Mouse (Mus musculus) kidney, embryonic 14.5 days (tissue): Measurements from ENCODE around the gene Alpl. TPM values are rescaled to one million over a fixed set of nuclear protein-coding genes. Genes with fewer than 3 reads are reported as not detected.

Experiments
- ATAC-seq: fragments of 200-750 bp; cut with Nextera tagmentation; 2 replicates; pipeline ENCODE4 v1.8.0; 2017; ENCODE audit warnings: moderate number of reproducible peaks, mild to moderate bottlenecking, moderate TSS enrichment, moderate library complexity; ENCODE audit not compliant: low FRiP score, low TSS enrichment
- H3K27ac ChIP-seq: fragments of 300-500 bp; sonication (generic); 2 replicates; pipeline ENCODE4 v1.5.1; 2014; ENCODE audit warnings: low read depth, mild to moderate bottlenecking, low read length, moderate library complexity, mixed read lengths
- H3K27me3 ChIP-seq: fragments of 300-500 bp; sonication (generic); 2 replicates; pipeline ENCODE4 v1.6.1; 2014; ENCODE audit warnings: mild to moderate bottlenecking, low read length; ENCODE audit not compliant: control insufficient read depth, insufficient read depth
- H3K36me3 ChIP-seq: fragments of 300-500 bp; sonication (generic); 2 replicates; pipeline ENCODE4 v1.6.1; 2014; ENCODE audit warnings: low read length, mixed read lengths; ENCODE audit not compliant: control insufficient read depth, insufficient read depth
- H3K4me1 ChIP-seq: fragments of 300-500 bp; sonication (generic); 2 replicates; pipeline ENCODE4 v1.6.1; 2014; ENCODE audit warnings: low read length, mixed read lengths; ENCODE audit not compliant: control insufficient read depth, insufficient read depth
- H3K4me2 ChIP-seq: fragments of 300-500 bp; sonication (generic); replicated peaks from 2 replicates; pipeline ENCODE4 v1.6.1; 2014; ENCODE audit warnings: low read depth, mild to moderate bottlenecking, low read length
- H3K4me3 ChIP-seq: fragments of 300-500 bp; sonication (generic); 2 replicates; pipeline ENCODE4 v1.5.1; 2014; ENCODE audit warnings: mild to moderate bottlenecking, low read length
- H3K9ac ChIP-seq: fragments of 300-500 bp; sonication (generic); 2 replicates; pipeline ENCODE4 v1.6.1; 2014; ENCODE audit warnings: low read depth, mild to moderate bottlenecking, low read length, moderate library complexity
- H3K9me3 ChIP-seq: fragments of 300-500 bp; sonication (generic); 2 replicates; pipeline ENCODE4 v1.6.1; 2016; ENCODE audit warnings: low read length; ENCODE audit not compliant: control insufficient read depth
- WGBS: fragments of 180-500 bp; shearing (Covaris S2); extraction: QIAGEN DNeasy Blood & Tissue Kit; methylation state at CpG from one replicate; pipeline ENCODE4 v1.1.7; 2014; 5-methylcytosine and 5-hydroxymethylcytosine counted together
- polyA plus RNA-seq: library from polyadenylated mRNA; unstranded; fragments of >200 nt; fragmentation: Nextera tagmentation; extraction: Ambion mirVana; gene quantifications from 2 replicates; pipeline ENCODE4 v1.2.1, GENCODE M21; 2014

Alpl gene
- polyA plus RNA-seq, 1 experiment from 2014 or later, result 10.2 TPM

DNA sequence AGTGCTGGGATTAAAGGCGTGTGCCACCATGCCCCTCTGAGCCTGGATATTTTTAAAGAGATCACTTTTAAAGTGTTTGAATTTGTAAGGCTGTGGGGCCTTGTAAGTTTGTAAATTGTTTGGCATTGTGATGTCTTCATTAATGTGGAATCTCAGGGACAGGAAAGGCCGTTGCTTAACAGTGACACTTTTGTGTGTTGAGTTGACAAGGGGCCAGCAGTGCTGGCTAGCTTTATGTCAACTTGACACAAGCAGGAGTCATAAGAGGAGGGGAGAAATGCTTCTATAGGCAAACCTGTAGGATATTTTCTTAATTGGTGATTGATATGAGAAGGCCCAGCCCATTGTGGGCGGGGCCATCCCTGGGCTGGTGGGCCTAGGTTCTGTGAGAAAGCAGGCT is 15.2 kb downstream of the Alpl start:
- WGBS, result 81% methylated on average over 3 of the region's 3 CpGs
- no peak overlapping the region for H3K27ac ChIP-seq
- no peaks in the 10 kb centered on the region for H3K36me3 ChIP-seq
- H3K9me3 ChIP-seq, result no peaks in the 10 kb centered on the region
- no peaks in the 10 kb centered on the region for H3K27me3 ChIP-seq
- H3K4me1 ChIP-seq, result peaks cover 4% of the 10 kb centered on the region; the same call in 1 of the 2 replicates
- no peak overlapping the region for H3K4me2 ChIP-seq
- H3K4me3 ChIP-seq, result no peak overlapping the region
- no peak for ATAC-seq
- no peak overlapping the region for H3K9ac ChIP-seq

DNA sequence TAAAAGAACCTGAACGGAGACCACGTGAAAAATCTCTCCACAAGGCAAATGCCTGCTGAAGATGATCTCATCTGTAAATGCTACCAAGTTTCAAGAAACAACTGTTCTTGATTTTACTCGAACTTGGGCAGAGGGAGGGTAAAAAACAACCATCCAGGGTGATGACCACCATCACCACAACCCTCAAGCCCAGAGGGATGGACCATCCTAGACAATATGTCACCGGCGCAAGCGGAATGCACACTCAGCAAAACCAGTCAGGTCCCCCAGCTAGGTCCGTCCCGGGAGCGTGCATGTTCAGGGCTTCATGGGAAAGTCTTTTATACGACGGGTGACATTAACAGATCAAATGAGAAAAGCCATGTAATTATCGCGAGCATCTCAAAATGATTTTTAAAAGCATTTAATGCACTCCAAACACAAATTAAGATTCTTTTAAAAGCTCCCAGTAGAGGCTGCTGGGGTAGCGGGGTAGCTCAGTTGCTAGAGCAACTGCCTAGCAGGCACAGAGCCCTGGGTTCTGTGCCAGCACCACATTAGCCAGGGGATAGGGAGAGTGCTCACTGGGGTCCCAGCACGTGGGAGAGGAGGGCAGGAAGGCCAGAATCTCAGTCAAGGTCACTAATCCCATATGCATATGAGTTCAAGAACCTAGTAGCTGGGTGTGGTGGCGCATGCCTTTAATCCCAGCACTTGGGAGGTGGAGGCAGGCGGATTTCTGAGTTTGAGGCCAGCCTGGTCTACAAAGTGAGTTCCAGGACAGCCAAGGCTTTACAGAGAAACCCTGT is 17.6 kb downstream of the Alpl start:
- Histone ChIP-seq H3K9ac (no peak overlapping the region), H3K36me3 (no peaks in the 10 kb centered on the region), H3K4me2 (no peak overlapping the region), H3K9me3 (no peaks in the 10 kb centered on the region), H3K4me3 (no peak overlapping the region), H3K27ac (no peak overlapping the region), H3K4me1 (0 out of 2 replicates have a peak, but pooled peaks cover 3% of the 10 kb centered on the region), H3K27me3 (no peaks in the 10 kb centered on the region)
- WGBS, result 85% methylated on average over 17 of the region's 17 CpGs
- no peak for ATAC-seq

DNA sequence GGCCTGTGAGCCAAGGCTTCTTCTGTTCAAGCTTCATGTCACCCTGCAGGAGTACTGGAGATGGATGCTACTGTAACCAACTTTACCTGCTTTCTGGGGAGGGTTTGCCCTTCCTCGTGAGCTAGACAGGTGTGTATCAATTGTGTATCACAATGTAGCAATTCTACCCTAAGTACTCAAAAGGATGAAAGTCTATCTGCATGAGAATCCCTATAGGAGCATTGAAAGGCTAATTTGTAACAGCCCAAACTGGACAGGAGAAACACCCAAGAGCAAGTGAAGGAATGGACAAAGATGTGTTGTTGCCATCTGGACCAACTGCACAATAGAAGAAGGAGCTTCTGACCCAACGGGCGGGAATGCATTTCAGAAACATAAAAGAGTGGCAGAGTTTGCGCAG is 18.3 kb downstream of the Alpl start:
- no peak overlapping the region for H3K9ac ChIP-seq
- no peaks in the 10 kb centered on the region for H3K27me3 ChIP-seq
- no peaks in the 10 kb centered on the region for H3K9me3 ChIP-seq
- no peak overlapping the region for H3K27ac ChIP-seq
- 91% methylated on average over 4 of the region's 4 CpGs for WGBS
- no peak for ATAC-seq
- H3K4me1 ChIP-seq, result no peaks in the 10 kb centered on the region
- H3K4me3 ChIP-seq, result no peak overlapping the region
- no peak overlapping the region for H3K4me2 ChIP-seq
- no peaks in the 10 kb centered on the region for H3K36me3 ChIP-seq

DNA sequence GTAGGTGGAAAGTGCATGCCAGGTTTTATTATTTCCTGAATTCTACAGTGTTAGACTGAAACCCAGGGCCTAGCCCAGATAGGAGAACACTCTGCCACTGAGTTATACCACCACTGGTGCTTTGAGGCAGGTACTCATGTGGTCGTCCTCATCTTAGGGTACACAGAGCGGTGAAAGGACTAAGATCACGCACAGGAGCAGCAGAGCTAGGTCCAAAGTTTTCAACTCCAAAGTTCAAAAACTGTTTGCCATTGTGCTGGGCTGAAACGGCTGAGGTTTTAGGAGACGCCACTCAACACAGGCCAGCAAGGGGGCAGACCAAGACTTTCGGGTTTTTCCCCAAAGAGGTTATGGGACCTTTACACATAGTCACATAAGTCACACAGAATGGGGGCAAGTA is 21.7 kb downstream of the Alpl start:
- H3K9ac ChIP-seq, result no peak overlapping the region
- H3K36me3 ChIP-seq, result no peaks in the 10 kb centered on the region
- no peaks in the 10 kb centered on the region for H3K9me3 ChIP-seq
- no peak overlapping the region for H3K4me2 ChIP-seq
- H3K4me3 ChIP-seq, result no peak overlapping the region
- H3K27me3 ChIP-seq, result no peaks in the 10 kb centered on the region
- no peaks in the 10 kb centered on the region for H3K4me1 ChIP-seq
- ATAC-seq, result no peak
- 81% methylated on average over 6 of the region's 6 CpGs for WGBS
- H3K27ac ChIP-seq, result no peak overlapping the region

DNA sequence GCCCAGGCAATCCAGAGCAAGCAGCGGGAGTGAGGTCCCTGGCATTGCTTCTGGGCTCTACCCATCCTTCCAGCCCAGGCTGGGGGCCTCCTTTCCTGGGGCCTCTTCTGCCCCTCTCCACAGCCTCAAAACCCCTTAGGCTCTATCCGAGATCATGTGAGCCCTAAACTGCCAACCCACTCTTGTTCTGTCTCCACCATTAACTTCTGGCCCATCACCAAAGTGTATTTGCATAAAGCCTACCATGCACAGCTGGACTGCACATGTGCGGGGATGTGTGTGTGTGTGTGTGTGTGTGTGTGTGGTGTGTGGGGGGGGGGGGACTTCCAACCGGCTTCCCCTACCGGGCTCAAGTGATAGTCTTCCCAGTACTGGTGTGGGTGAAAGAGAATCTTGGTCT is 22.2 kb downstream of the Alpl start:
- Histone ChIP-seq H3K9me3 (no peaks in the 10 kb centered on the region), H3K4me3 (no peak overlapping the region), H3K36me3 (no peaks in the 10 kb centered on the region), H3K27ac (no peak overlapping the region), H3K4me2 (no peak overlapping the region), H3K9ac (no peak overlapping the region), H3K27me3 (no peaks in the 10 kb centered on the region), H3K4me1 (no peaks in the 10 kb centered on the region)
- WGBS, result 64% methylated on average over 5 of the region's 5 CpGs
- no peak for ATAC-seq

DNA sequence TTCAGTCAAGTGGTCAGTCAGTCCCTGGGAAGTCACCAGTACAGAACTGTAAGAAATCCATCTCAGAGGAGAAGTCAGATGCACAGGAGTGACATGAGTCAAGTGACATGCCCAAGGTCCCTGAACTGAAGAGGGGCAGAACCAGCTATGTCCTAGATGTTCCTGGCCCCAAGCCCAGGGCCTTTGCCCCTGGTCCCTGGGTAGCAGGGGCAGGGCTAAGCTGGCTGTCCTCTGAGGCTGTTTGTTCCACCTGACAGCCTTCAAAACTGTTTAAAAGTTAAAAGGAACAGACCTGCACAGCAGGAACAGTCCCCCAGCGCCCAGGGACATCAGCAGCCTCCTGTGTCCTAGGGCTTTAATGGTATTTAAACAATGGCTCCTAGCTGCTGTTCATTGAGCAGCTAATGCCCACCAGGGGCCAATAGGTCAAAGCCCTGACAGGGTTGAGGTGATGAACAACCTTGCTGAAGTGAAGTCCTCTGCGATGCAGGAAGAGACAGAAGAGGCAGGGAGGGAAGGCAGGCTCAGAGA is 22.8 kb downstream of the Alpl start:
- 9% methylated on average over 2 of the region's 2 CpGs for WGBS
- Histone ChIP-seq H3K4me2 (no peak overlapping the region), H3K4me1 (no peaks in the 10 kb centered on the region), H3K36me3 (no peaks in the 10 kb centered on the region), H3K9ac (no peak overlapping the region), H3K9me3 (no peaks in the 10 kb centered on the region), H3K27me3 (no peaks in the 10 kb centered on the region), H3K27ac (no peak overlapping the region), H3K4me3 (no peak overlapping the region)
- ATAC-seq, result no peak

DNA sequence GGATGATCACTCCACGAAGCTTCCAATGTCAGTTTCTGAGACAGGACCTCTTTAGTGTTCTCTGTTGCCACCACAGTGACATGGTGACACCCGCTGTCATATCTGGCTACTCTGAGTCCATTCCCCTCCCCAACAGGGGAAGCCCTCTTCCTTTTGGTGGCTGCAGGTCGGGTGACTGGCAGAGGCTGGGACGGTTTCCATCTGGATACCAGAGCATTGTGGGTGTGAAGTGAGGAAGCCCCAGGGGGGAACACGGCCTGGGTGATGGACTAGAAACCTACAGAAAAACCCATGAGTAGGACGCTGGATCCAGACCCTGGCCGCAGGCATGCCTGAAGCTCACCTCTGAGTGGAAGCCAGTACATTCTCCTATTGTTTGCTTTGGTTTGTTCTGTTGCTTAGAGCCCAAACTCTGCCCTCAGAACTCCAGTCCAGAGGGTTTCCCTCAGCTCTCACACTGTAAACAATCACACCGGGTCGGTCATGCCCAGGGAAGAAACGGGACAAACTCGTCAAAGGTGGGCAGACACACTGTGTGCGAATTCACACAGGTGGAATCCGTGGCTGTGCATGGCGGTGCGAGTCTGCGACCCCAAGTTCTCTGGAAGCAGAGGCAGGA is 23.6 kb downstream of the Alpl start:
- H3K4me3 ChIP-seq, result no peak overlapping the region
- no peak for ATAC-seq
- WGBS, result 85% methylated on average over 16 of the region's 16 CpGs

DNA sequence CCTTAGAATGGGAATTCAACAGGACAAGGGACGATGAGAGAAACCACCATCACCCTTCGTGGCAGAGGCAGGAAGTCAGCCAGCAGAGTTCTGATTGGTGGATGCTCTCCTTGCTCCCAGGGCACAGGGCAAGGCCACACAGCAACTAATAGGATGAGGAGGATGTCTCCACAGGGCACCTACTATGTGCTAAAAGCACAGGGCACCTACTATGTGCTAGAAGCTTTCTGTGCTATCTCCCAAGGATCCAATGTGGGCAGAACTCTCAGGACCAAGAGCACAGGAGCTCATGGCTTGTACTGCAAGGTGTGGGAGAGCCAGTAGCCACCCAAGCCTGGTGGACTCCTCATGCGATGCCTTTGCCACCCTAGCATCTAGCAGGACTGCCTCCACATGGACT is 24.4 kb downstream of the Alpl start:
- ATAC-seq, result no peak
- Histone ChIP-seq H3K36me3 (no peaks in the 10 kb centered on the region), H3K27ac (no peak overlapping the region), H3K4me3 (no peak overlapping the region), H3K9me3 (no peaks in the 10 kb centered on the region), H3K9ac (no peak overlapping the region), H3K27me3 (no peaks in the 10 kb centered on the region), H3K4me1 (no peaks in the 10 kb centered on the region), H3K4me2 (no peak overlapping the region)
- 83% methylated on average over 3 of the region's 3 CpGs for WGBS

More for the DNA sequence above, 23.6 kb downstream of the Alpl start:
- H3K27me3 ChIP-seq, result no peaks in the 10 kb centered on the region
- H3K9ac ChIP-seq, result no peak overlapping the region
- H3K4me1 ChIP-seq, result no peaks in the 10 kb centered on the region
- no peak overlapping the region for H3K4me2 ChIP-seq
- H3K36me3 ChIP-seq, result no peaks in the 10 kb centered on the region
- H3K27ac ChIP-seq, result no peak overlapping the region
- H3K9me3 ChIP-seq, result no peaks in the 10 kb centered on the region

DNA sequence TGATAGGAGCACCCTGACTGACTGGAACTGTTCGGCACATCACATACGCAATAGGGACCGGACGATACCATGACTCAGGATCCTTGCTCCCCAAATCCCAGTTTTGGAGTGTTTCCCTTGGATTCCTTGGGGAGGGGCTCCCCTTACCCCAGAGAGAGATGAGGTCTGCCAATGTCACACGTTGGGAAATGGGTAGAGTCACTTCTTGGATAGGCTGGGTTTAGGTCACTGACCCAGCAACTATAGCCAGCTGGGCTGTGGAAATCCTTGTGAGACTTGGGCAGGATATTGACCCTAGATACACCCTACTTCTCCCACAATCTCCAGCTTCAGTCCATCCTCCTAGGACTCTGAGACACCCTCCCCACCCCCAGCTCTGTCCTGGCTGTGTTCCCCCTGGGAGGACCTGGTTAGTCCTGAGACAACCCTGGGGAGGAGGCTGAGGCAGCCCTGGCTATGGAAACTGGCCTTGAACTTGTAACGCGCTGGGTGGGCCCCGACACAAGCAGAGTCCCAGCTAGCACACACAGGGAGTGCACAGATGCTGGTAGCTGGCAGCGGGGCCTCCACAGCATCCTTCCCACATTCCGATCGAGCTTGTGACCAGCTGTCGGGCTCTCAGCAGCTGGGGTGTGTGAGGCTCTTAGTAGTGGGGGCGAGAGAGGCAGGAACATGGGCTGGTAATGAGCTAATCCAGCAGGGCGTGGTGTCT is 25.1 kb downstream of the Alpl start:
- no peaks in the 10 kb centered on the region for H3K9me3 ChIP-seq
- no peak overlapping the region for H3K27ac ChIP-seq
- no peak overlapping the region for H3K4me2 ChIP-seq
- no peaks in the 10 kb centered on the region for H3K27me3 ChIP-seq
- H3K36me3 ChIP-seq, result no peaks in the 10 kb centered on the region
- WGBS, result 72% methylated on average over 14 of the region's 14 CpGs
- no peak for ATAC-seq
- no peak overlapping the region for H3K4me3 ChIP-seq
- H3K4me1 ChIP-seq, result no peaks in the 10 kb centered on the region
- no peak overlapping the region for H3K9ac ChIP-seq
